Mouse (Mus musculus): ENCODE measurements at regions not wholly inside any gene's neighbourhood (a gene's known extent, or its start where the extent isn't known, plus 50 kb on each side); places are given as distances from the start of the nearest gene placed in this dataset.
"Not testable (repeated sequence)": the region's sequence is repeated elsewhere in the genome, so short reads cannot be mapped to it uniquely, and the experiment has no call there.

- DNase-seq (ENCODE audit: extremely low spot score) = not testable (repeated sequence)
These were observed 124.6 kb upstream of the Mrpl21 start for GRCm38 (mm10) chr19:3158149-3158548.

- no peak for DNase-seq (ENCODE audit: extremely low spot score)
These were observed 123.4 kb upstream of the Mrpl21 start for GRCm38 (mm10) chr19:3159346-3159745.

- DNase-seq (ENCODE audit: extremely low spot score) = no peak
These were observed 115.0 kb upstream of the Mrpl21 start for GRCm38 (mm10) chr19:3167683-3168082.

- no peak for DNase-seq (ENCODE audit: extremely low spot score)
These were observed 100.1 kb upstream of the Mrpl21 start for GRCm38 (mm10) chr19:3182625-3183024.

- DNase-seq (ENCODE audit: extremely low spot score) = no peak
These were observed 90.1 kb upstream of the Mrpl21 start for GRCm38 (mm10) chr19:3192644-3193043.

- not testable (repeated sequence) for DNase-seq (ENCODE audit: extremely low spot score)
These were observed 78.2 kb upstream of the Mrpl21 start for GRCm38 (mm10) chr19:3204504-3204903.

GRCm38 (mm10) chr19:3205406-3205805 lies 77.3 kb upstream of the Mrpl21 start:
- DNase-seq (ENCODE audit: extremely low spot score) = not testable (repeated sequence)

GRCm38 (mm10) chr19:3208283-3208682 lies 74.4 kb upstream of the Mrpl21 start:
- peak; percentile 6 for DNase-seq (ENCODE audit: extremely low spot score)
